Mouse (Mus musculus) hindbrain, embryonic 11.5 days (tissue): Measurements from ENCODE around the gene Nudt2. TPM values are rescaled to one million over a fixed set of nuclear protein-coding genes. Genes with fewer than 3 reads are reported as not detected.
"Not testable (repeated sequence)": the region's sequence is repeated elsewhere in the genome, so short reads cannot be mapped to it uniquely, and the experiment has no call there.

ENCODE experiments used
- ATAC-seq: fragments of 200-750 bp; cut with Nextera tagmentation; 2 replicates; pipeline ENCODE4 v1.8.0; 2017; ENCODE audit warnings: mild to moderate bottlenecking, moderate TSS enrichment, moderate library complexity; ENCODE audit not compliant: low FRiP score
- DNase-seq: peaks from one replicate; pipeline ENCODE4 v3.0.0-alpha.2; 2015; ENCODE audit warnings: low spot score
- H3K27ac ChIP-seq: fragments of 300-500 bp; sonication (generic); 2 replicates; pipeline ENCODE4 v1.5.1; 2014; ENCODE audit warnings: mild to moderate bottlenecking, low read depth, low read length
- H3K27me3 ChIP-seq: fragments of 300-500 bp; sonication (generic); 2 replicates; pipeline ENCODE4 v1.6.1; 2014; ENCODE audit warnings: mild to moderate bottlenecking, low read length, moderate library complexity, mixed read lengths; ENCODE audit not compliant: control insufficient read depth, insufficient read depth
- H3K36me3 ChIP-seq: fragments of 300-500 bp; sonication (generic); 2 replicates; pipeline ENCODE4 v1.6.1; 2014; ENCODE audit warnings: mild to moderate bottlenecking, low read length, moderate library complexity, mixed read lengths; ENCODE audit not compliant: control insufficient read depth, insufficient read depth
- H3K4me1 ChIP-seq: fragments of 300-500 bp; sonication (generic); replicated peaks from 2 replicates; pipeline ENCODE4 v1.6.1; 2014; ENCODE audit warnings: low read length, mixed read lengths; ENCODE audit not compliant: control insufficient read depth, insufficient read depth
- H3K4me2 ChIP-seq: fragments of 300-500 bp; sonication (generic); replicated peaks from 2 replicates; pipeline ENCODE4 v1.6.1; 2014; ENCODE audit warnings: mild to moderate bottlenecking, low read depth, low read length
- H3K4me3 ChIP-seq: fragments of 300-500 bp; sonication (generic); 2 replicates; pipeline ENCODE4 v1.5.1; 2014; ENCODE audit warnings: low read depth, low read length
- H3K9ac ChIP-seq: fragments of 300-500 bp; sonication (generic); 2 replicates; pipeline ENCODE4 v1.6.1; 2014; ENCODE audit warnings: low read depth, low read length
- H3K9me3 ChIP-seq: fragments of 300-500 bp; sonication (generic); 2 replicates; pipeline ENCODE4 v1.6.1; 2016; ENCODE audit warnings: low read length; ENCODE audit not compliant: control insufficient read depth
- WGBS: fragments of 180-500 bp; shearing (Covaris S2); extraction: QIAGEN DNeasy Blood & Tissue Kit; methylation state at CpG from one replicate; pipeline ENCODE4 v1.1.7; 2014; 5-methylcytosine and 5-hydroxymethylcytosine counted together
- polyA plus RNA-seq: library from polyadenylated mRNA; unstranded; fragments of >200 nt; fragmentation: Nextera tagmentation; extraction: Ambion mirVana; gene quantifications from 2 replicates; pipeline ENCODE4 v1.2.1, GENCODE M21; 2014

The Nudt2 gene
- polyA plus RNA-seq = 67.7 and 70.3 TPM in 2 replicates

DNA sequence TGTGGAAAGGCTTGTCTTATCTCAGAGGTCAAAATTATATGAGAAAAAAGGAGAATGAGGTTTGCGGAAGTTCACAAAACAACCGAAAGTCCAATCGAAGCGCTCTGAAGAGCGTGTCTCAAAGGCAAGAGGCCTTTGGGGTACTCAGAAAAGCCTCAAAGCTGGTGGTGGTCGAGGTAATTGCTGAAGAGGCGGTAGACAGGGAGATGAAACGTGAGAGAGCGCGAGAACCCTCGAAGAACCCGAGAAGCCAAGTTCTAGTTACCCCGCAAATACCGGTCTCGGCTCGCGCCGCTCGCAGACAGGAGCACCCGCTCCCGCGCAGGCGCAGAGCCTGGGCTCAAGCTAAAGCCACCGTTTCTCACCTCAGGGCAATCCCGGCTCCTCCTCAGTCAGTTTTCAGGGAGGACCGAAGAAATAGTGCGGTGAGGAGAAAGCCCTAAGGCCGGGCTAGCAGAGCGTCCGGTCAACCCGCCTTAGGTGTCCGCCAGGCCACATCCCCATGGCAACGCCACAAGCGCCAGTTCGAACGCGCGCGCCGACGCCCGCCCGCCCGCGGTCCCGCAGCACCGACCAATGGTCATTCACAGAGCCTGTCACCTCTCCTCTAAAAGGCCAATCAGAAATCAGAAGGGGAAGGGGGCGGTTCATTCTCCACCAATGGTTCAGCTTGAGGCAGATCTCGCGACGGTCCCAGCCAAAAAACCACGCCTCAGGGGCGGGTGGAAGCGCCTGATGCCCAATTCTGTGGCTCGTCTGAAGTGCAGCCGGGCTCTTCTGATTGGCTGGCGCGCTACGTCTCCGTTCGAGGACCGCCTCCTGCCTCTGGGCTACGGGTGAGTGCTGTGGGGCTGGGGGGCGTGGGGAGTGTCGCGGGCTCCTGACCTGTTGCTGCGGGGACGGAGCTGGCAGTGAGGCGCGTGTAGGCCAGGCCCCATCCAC, at the start of gene Nudt2, which contains the start of gene Kif24:
TSS of gene Nudt2 (plus strand) at position 807 of the 942 bp plus-strand sequence.
TSS of gene Kif24 (minus strand) at position 543 of the 942 bp plus-strand sequence.
- no peaks in the 10 kb centered on the region for H3K27me3 ChIP-seq
- H3K27ac ChIP-seq = peak within 1 kb of the TSS; percentile 36
- no peaks in the 10 kb centered on the region for H3K36me3 ChIP-seq
- ATAC-seq (peak; percentile 98), DNase-seq (peak; percentile 98)
- no peaks in the 10 kb centered on the region for H3K9me3 ChIP-seq
- 0 out of 2 replicates have a peak, but pooled peaks cover 2% of the 10 kb centered on the region for H3K4me1 ChIP-seq
- peak within 1 kb of the TSS; percentile 64 for H3K4me2 ChIP-seq
- peak within 1 kb of the TSS; percentile 64 for H3K9ac ChIP-seq
- WGBS = under 1% methylated on average over 70 of the region's 70 CpGs
- H3K4me3 ChIP-seq = peak within 1 kb of the TSS; percentile 65

DNA sequence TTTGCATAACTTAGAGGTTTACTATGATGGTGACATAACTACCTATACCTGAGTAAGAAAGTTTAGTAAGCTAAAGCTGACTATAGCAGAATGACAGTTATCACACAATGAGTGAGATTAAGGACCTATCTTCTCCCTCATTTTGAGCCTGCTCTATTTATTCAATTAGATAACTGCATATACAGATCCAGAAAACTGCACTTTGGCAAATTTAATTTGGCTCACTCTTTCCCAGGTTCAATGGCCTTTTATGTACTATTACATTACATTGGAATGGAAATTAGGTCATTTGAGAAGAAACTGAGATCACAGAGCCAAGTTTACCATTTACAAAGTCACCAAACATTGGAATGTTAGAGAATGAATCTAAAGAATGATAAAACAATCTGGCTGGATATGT, 48.0 kb upstream of the Nudt2 start:
- Histone ChIP-seq H3K36me3 (no peaks in the 10 kb centered on the region), H3K9ac (no peak overlapping the region), H3K27me3 (no peaks in the 10 kb centered on the region), H3K9me3 (no peaks in the 10 kb centered on the region), H3K4me1 (no peaks in the 10 kb centered on the region), H3K4me2 (no peak overlapping the region), H3K4me3 (no peak overlapping the region), H3K27ac (no peak overlapping the region)
- ATAC-seq = no peak
- DNase-seq = no peak

DNA sequence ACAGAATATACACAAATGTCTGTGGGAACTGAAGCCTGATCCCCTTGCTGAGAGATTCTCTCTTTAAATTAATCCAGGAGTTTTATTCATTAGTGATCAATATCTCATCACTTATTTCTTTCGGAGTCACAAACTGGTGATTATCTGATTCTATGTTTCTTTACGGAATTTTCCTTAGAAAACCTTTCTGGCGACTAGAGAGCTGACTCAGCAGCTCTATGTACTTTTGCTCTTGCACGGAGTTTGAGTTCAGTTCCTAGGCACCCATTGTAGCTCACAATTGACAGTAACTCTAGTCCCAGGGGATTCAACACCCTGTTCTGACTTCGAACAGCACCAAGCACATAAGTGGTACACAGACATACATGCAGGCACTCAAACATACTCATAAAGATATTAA, 26.0 kb upstream of the Nudt2 start:
- ATAC-seq = no peak
- Histone ChIP-seq H3K36me3 (no peaks in the 10 kb centered on the region), H3K4me3 (no peak overlapping the region), H3K27ac (no peak overlapping the region), H3K9me3 (no peaks in the 10 kb centered on the region), H3K4me2 (no peak overlapping the region), H3K4me1 (no peaks in the 10 kb centered on the region), H3K27me3 (no peaks in the 10 kb centered on the region), H3K9ac (no peak overlapping the region)
- DNase-seq = no peak
- WGBS = 89% methylated on average over 5 of the region's 5 CpGs

DNA sequence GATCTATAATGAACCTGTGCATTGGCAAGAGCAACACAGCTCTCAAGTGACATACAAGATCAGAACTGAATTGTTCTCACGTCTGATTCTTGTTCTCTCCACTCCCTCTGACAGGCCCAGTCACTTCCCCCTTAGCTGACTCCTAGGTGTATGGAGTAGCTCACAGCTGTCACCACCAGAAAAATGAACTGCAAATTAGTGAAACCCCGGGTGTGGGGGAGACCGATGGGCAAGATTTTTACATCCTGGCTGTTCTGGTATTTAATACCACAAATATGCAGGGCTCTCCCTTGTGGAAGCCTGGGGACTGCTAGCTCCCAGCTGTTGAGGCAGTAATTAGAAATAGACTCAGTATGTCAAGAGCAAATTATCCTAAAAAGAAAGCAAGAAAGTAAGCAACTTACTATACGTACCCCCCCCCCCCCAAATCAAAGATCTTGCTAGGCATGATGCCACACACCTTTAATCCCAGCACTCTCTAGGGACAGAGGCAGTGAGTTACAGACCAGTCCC, 22.1 kb upstream of the Nudt2 start:
- WGBS = 80% methylated on average over 4 of the region's 4 CpGs
- H3K4me2 ChIP-seq = no peak overlapping the region

DNA sequence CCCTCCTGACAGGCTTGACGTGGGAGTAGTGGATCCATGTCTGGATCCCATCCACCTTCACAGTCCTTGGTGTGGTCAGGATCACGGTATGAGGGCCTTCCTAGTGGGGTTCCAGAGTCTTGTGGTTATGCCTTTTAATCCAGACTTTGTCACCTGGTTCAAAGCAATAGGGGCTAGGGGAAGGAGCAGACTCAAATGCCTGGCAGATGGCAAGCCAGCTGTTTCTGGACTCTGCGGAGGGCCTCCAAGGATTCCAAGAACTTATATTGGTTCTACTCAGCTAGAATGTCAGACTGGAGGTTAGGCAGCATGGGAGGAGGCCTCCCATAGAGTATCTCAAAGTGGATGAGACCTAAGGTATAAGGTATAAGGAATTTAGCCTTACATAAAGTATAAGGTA, 17.4 kb upstream of the Nudt2 start:
- no peak for ATAC-seq
- no peaks in the 10 kb centered on the region for H3K36me3 ChIP-seq

More for the DNA sequence above, 22.1 kb upstream of the Nudt2 start:
- H3K4me3 ChIP-seq = no peak overlapping the region
- no peaks in the 10 kb centered on the region for H3K36me3 ChIP-seq
- ATAC-seq (no peak), DNase-seq (no peak)
- no peaks in the 10 kb centered on the region for H3K9me3 ChIP-seq
- no peak overlapping the region for H3K27ac ChIP-seq
- H3K27me3 ChIP-seq = no peaks in the 10 kb centered on the region
- H3K4me1 ChIP-seq = no peaks in the 10 kb centered on the region
- no peak overlapping the region for H3K9ac ChIP-seq

DNA sequence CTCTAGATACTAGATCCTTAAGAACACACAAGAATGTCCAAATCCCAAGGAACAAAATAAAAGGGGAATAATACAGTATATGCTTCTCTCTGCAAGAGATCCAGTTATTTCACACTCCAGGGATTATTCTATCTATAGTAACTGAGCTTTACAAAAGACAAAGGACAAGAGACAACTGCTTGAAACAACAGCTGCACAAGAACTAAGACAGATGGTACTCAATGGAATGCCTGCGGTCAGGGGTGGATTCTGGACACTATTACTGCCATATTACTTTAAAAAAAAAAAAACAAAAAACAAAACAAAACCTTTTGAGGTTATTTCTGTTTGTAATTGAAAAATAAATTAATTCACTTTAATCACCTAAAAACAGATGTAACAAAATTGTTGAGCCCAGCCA, 4.3 kb upstream of the Nudt2 start:
- 88% methylated on average over 1 of the region's 1 CpGs for WGBS
- no peaks in the 10 kb centered on the region for H3K27me3 ChIP-seq
- H3K27ac ChIP-seq = no peak overlapping the region
- ATAC-seq = no peak
- H3K4me2 ChIP-seq = no peak overlapping the region
- H3K9ac ChIP-seq = no peak overlapping the region
- no peaks in the 10 kb centered on the region for H3K9me3 ChIP-seq
- H3K4me3 ChIP-seq = no peak overlapping the region
- DNase-seq = no peak
- H3K4me1 ChIP-seq = 0 out of 2 replicates have a peak, but pooled peaks cover 2% of the 10 kb centered on the region
- H3K36me3 ChIP-seq = no peaks in the 10 kb centered on the region

More for the DNA sequence above, 17.4 kb upstream of the Nudt2 start:
- no peak overlapping the region for H3K4me3 ChIP-seq
- no peaks in the 10 kb centered on the region for H3K9me3 ChIP-seq
- H3K4me1 ChIP-seq = no peaks in the 10 kb centered on the region
- WGBS = 94% methylated on average over 3 of the region's 3 CpGs
- no peak for DNase-seq
- H3K27me3 ChIP-seq = no peaks in the 10 kb centered on the region
- no peak overlapping the region for H3K4me2 ChIP-seq
- H3K27ac ChIP-seq = no peak overlapping the region
- H3K9ac ChIP-seq = no peak overlapping the region

DNA sequence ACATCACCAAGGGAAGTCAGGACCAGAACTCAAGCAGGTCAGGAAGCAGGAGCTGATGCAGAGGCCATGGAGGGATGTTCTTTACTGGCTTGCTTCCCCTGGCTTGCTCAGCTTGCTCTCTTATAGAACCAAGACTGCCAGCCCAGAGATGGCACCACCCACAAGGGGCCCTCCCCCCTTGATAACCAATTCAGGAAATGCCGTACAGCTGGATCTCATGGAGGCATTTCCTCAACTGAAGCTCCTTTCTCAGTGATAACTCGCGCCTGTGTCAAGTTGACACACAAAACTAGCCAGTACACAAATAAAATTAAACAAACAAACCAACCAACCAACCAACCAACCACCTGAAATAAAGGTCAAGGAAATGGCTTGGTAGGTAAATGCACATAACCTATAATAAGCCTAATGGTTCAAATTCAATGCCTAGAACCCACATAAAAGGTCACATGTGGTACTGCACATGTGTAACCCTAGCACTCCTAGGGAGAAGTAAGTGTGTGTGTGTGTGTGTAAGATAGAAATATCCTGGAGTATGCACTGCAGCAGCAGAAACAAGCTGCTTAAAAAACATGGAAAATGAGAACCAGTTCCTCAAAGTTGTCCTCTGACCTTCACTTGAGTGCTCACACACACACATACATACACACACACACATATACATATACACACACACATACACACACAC, 1.8 kb upstream of the Nudt2 start:
- not testable (repeated sequence) for H3K27me3 ChIP-seq, H3K9me3 ChIP-seq, H3K36me3 ChIP-seq, H3K4me1 ChIP-seq, H3K9ac ChIP-seq, H3K27ac ChIP-seq, ATAC-seq, DNase-seq
- peak overlapping the region; percentile 64 for H3K4me2 ChIP-seq
- H3K4me3 ChIP-seq = peak overlapping the region; percentile 65
- WGBS = 88% methylated on average over 3 of the region's 3 CpGs

DNA sequence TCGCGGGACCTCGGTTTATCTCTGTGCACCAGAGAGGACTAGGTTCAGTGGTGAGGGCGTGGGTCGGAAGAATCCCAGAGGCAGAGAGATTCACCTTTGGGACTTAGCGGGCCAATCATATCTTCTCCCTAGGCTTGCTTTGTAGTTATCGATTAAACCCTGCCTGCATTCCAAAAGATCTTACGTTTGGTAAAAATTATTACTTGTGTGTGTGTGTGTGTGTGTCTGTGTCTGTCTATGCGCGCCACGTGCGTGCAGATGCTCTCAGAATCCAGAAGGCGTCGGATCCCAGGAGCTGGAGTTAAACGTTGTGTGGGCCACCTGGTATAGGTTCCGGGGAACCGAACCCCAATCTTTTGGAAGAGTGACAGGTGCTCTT, 325 bp downstream of the Nudt2 start:
- WGBS = 3% methylated on average over 17 of the region's 17 CpGs
- Histone ChIP-seq H3K9ac (peak overlapping the region; percentile 64), H3K27ac (peak overlapping the region; percentile 36; the same call in 1 of the 2 replicates), H3K4me2 (peak overlapping the region; percentile 43), H3K9me3 (no peaks in the 10 kb centered on the region), H3K36me3 (no peaks in the 10 kb centered on the region), H3K4me3 (peak overlapping the region; percentile 65), H3K4me1 (0 out of 2 replicates have a peak, but pooled peaks cover 2% of the 10 kb centered on the region), H3K27me3 (no peaks in the 10 kb centered on the region)
- DNase-seq (no peak), ATAC-seq (no peak)
